Mouse (Mus musculus) testis, adult 2 months (tissue): ENCODE measurements at regions not wholly inside any gene's neighbourhood (a gene's known extent, or its start where the extent isn't known, plus 50 kb on each side); places are given as distances from the start of the nearest gene placed in this dataset.

ENCODE experiments used
- CTCF ChIP-seq: fragments of 200-500 bp; IDR thresholded peaks from 2 replicates; pipeline ENCODE4 v1.5.1; 2012; ENCODE audit warnings: low read depth, mild to moderate bottlenecking, inconsistent platforms, low read length, moderate library complexity; ENCODE audit not compliant: control insufficient read depth, insufficient read depth, insufficient replicate concordance
- POLR2A ChIP-seq: fragments of 200-500 bp; IDR thresholded peaks from 2 replicates; pipeline ENCODE4 v1.6.1; 2012; ENCODE audit warnings: low read depth, mild to moderate bottlenecking, inconsistent platforms, low read length, moderate library complexity; ENCODE audit not compliant: control insufficient read depth

DNA sequence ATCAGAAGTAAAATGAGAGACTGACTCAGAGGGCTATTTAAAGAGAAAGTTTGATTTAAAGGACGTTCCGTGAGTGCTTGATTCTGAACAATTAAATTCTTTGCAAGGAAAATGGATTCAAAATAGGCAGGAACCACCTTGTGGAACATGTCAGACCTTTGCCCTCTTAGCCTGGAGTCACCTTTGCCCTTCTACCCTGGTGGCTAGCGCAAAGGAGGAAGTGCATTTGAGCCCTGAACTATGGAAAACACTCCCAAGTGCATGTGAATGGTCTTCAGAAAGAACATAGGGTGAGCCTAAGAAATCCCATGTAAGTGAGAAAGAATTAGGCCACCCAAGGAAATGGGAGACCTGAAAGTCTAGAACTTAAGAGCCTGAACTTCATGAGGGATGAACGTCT is 185.2 kb downstream of the Mreg start:
- TF ChIP-seq CTCF (no peak), POLR2A (no peak)
